Mouse (Mus musculus) stomach, embryonic 16.5 days (tissue): ENCODE data around the gene Rac3. TPM values are rescaled to one million over a fixed set of nuclear protein-coding genes. Genes with fewer than 3 reads are reported as not detected.

ENCODE experiments used
- polyA plus RNA-seq: library from polyadenylated mRNA; unstranded; fragments of >200 nt; fragmentation: Nextera tagmentation; extraction: Ambion mirVana; gene quantifications from 2 replicates; pipeline ENCODE4 v1.2.1, GENCODE M21; 2015

The Rac3 gene
- polyA plus RNA-seq, 1 experiment from 2014 or later, result 35.3 TPM

Other genes with a start within 250 kb of the Rac3 start
- gene Mrpl12, start 236.9 kb upstream of the Rac3 start, polyA plus RNA-seq, result 140 and 145 TPM in 2 replicates
- 73.9 and 75.8 TPM in 2 replicates for gene Slc25a10, start 229.6 kb upstream of the Rac3 start, polyA plus RNA-seq
- 2.2 and 3.0 TPM in 2 replicates for gene Gcgr, start 190.8 kb upstream of the Rac3 start, polyA plus RNA-seq
- gene Mcrip1, start 171.7 kb upstream of the Rac3 start, polyA plus RNA-seq, result 152 and 171 TPM in 2 replicates
- gene Ppp1r27, start 170.3 kb upstream of the Rac3 start, polyA plus RNA-seq, result 2.9 TPM in 1 of 2 replicates, not detected in the other
- gene P4hb, start 148.2 kb upstream of the Rac3 start, polyA plus RNA-seq, result 1,026 and 1,183 TPM in 2 replicates
- gene Arhgdia, start 139.8 kb upstream of the Rac3 start, polyA plus RNA-seq, result 543 and 584 TPM in 2 replicates
- 37.0 and 55.5 TPM in 2 replicates for gene Alyref, start 123.1 kb upstream of the Rac3 start, polyA plus RNA-seq
- gene Anapc11, start 123.0 kb upstream of the Rac3 start, polyA plus RNA-seq, result 176 and 181 TPM in 2 replicates
- gene Npb, start 113.0 kb upstream of the Rac3 start, polyA plus RNA-seq, result 14.9 and 19.1 TPM in 2 replicates
- gene Pcyt2, start 103.5 kb upstream of the Rac3 start, polyA plus RNA-seq, result 185 and 197 TPM in 2 replicates
- 36.6 and 37.7 TPM in 2 replicates for gene Sirt7, start 96.2 kb upstream of the Rac3 start, polyA plus RNA-seq
- 19.5 and 22.1 TPM in 2 replicates for gene Mafg, start 87.9 kb upstream of the Rac3 start, polyA plus RNA-seq
- gene Pycr1, start 77.7 kb upstream of the Rac3 start, polyA plus RNA-seq, result 37.8 and 38.0 TPM in 2 replicates
- gene Myadml2, start 73.3 kb upstream of the Rac3 start, polyA plus RNA-seq, result 1.4 TPM in 1 of 2 replicates, not detected in the other
- gene Notum, start 60.3 kb upstream of the Rac3 start, polyA plus RNA-seq, result 2.1 and 2.5 TPM in 2 replicates
- gene Aspscr1, start 48.5 kb upstream of the Rac3 start, polyA plus RNA-seq, result 102 and 104 TPM in 2 replicates
- gene Cenpx, start 7.7 kb upstream of the Rac3 start, polyA plus RNA-seq, result 138 and 153 TPM in 2 replicates
- 59.1 and 62.9 TPM in 2 replicates for gene Lrrc45, start 7.5 kb upstream of the Rac3 start, polyA plus RNA-seq
- gene Dcxr, start 5.8 kb downstream of the Rac3 start, polyA plus RNA-seq, result 43.0 and 46.0 TPM in 2 replicates
- gene Cbr2, start 10.6 kb downstream of the Rac3 start, polyA plus RNA-seq, result 112 and 150 TPM in 2 replicates
- 3.9 and 8.1 TPM in 2 replicates for gene Hmga1b, start 41.3 kb downstream of the Rac3 start, polyA plus RNA-seq
- 41.1 and 43.8 TPM in 2 replicates for gene Rfng, start 62.7 kb downstream of the Rac3 start, polyA plus RNA-seq
- 166 and 167 TPM in 2 replicates for gene Gps1, start 62.8 kb downstream of the Rac3 start, polyA plus RNA-seq
- gene Dus1l, start 74.9 kb downstream of the Rac3 start, polyA plus RNA-seq, result 60.6 and 69.3 TPM in 2 replicates
- gene Fasn, start 103.1 kb downstream of the Rac3 start, polyA plus RNA-seq, result 51.9 and 55.3 TPM in 2 replicates
- 5.2 and 5.3 TPM in 2 replicates for gene Ccdc57, start 211.4 kb downstream of the Rac3 start, polyA plus RNA-seq
- gene Slc16a3, start 227.0 kb downstream of the Rac3 start, polyA plus RNA-seq, result 53.5 and 64.3 TPM in 2 replicates